Mouse (Mus musculus): ENCODE measurements around the gene Zmym2. TPM values are rescaled to one million over a fixed set of nuclear protein-coding genes. Genes with fewer than 3 reads are reported as not detected.

The Zmym2 gene
- polyA plus RNA-seq, 1 experiment from 2014 or later, result 59.9 TPM

GRCm38 (mm10) chr14:56896521-56896920, 10.1 kb downstream of the Zmym2 start:
- no peaks in the 10 kb centered on the region for H3K4me1 ChIP-seq (ENCODE audit: control insufficient read depth, insufficient read depth, low read length)
- no peak overlapping the region for H3K27ac ChIP-seq (ENCODE audit: low read depth, low read length)
- no peak for ATAC-seq (ENCODE audit: low read depth)
- H3K9ac ChIP-seq (replicated peaks; ENCODE audit: low read depth, low read length), result no peak overlapping the region
- no peaks in the 10 kb centered on the region for H3K27me3 ChIP-seq (ENCODE audit: control insufficient read depth, insufficient read depth, low read length)
- H3K9me3 ChIP-seq (ENCODE audit: control insufficient read depth, low read length), result no peaks in the 10 kb centered on the region; the same call in 1 of the 2 replicates
- H3K4me3 ChIP-seq (ENCODE audit: low read depth, low read length), result no peak overlapping the region
- 96% methylated on average over 1 of the region's 1 CpGs for WGBS
- H3K4me2 ChIP-seq (ENCODE audit: low read depth, low read length), result no peak overlapping the region
- H3K36me3 ChIP-seq (ENCODE audit: control insufficient read depth, insufficient read depth, low read length), result no peaks in the 10 kb centered on the region

GRCm38 (mm10) chr14:56897475-56897874, 11.0 kb downstream of the Zmym2 start:
- no peak overlapping the region for H3K4me3 ChIP-seq (ENCODE audit: low read depth, low read length)
- no peak for ATAC-seq (ENCODE audit: low read depth)
- H3K27ac ChIP-seq (ENCODE audit: low read depth, low read length), result no peak overlapping the region
- H3K4me2 ChIP-seq (ENCODE audit: low read depth, low read length), result no peak overlapping the region
- 93% methylated on average over 2 of the region's 2 CpGs for WGBS
- no peaks in the 10 kb centered on the region; the same call in 1 of the 2 replicates for H3K9me3 ChIP-seq (ENCODE audit: control insufficient read depth, low read length)
- H3K27me3 ChIP-seq (ENCODE audit: control insufficient read depth, insufficient read depth, low read length), result no peaks in the 10 kb centered on the region
- no peaks in the 10 kb centered on the region for H3K36me3 ChIP-seq (ENCODE audit: control insufficient read depth, insufficient read depth, low read length)
- no peaks in the 10 kb centered on the region for H3K4me1 ChIP-seq (ENCODE audit: control insufficient read depth, insufficient read depth, low read length)
- H3K9ac ChIP-seq (replicated peaks; ENCODE audit: low read depth, low read length), result no peak overlapping the region

GRCm38 (mm10) chr14:56899656-56900055, 13.2 kb downstream of the Zmym2 start:
- ATAC-seq (ENCODE audit: low read depth), result no peak

GRCm38 (mm10) chr14:56903039-56903438, 16.6 kb downstream of the Zmym2 start:
- peaks cover 7% of the 10 kb centered on the region for H3K36me3 ChIP-seq (ENCODE audit: control insufficient read depth, insufficient read depth, low read length)
- H3K4me1 ChIP-seq (ENCODE audit: control insufficient read depth, insufficient read depth, low read length), result no peaks in the 10 kb centered on the region
- H3K27ac ChIP-seq (ENCODE audit: low read depth, low read length), result no peak overlapping the region
- no peak for ATAC-seq (ENCODE audit: low read depth)
- H3K4me3 ChIP-seq (ENCODE audit: low read depth, low read length), result no peak overlapping the region
- no peaks in the 10 kb centered on the region; the same call in 1 of the 2 replicates for H3K9me3 ChIP-seq (ENCODE audit: control insufficient read depth, low read length)
- no peaks in the 10 kb centered on the region for H3K27me3 ChIP-seq (ENCODE audit: control insufficient read depth, insufficient read depth, low read length)
- no peak overlapping the region for H3K9ac ChIP-seq (replicated peaks; ENCODE audit: low read depth, low read length)
- WGBS, result 95% methylated on average over 6 of the region's 6 CpGs
- H3K4me2 ChIP-seq (ENCODE audit: low read depth, low read length), result no peak overlapping the region

More at GRCm38 (mm10) chr14:56899656-56900055, 13.2 kb downstream of the Zmym2 start:
- no peak overlapping the region for H3K4me3 ChIP-seq (ENCODE audit: low read depth, low read length)
- H3K9me3 ChIP-seq (ENCODE audit: control insufficient read depth, low read length), result no peaks in the 10 kb centered on the region; the same call in 1 of the 2 replicates
- peaks cover 7% of the 10 kb centered on the region for H3K36me3 ChIP-seq (ENCODE audit: control insufficient read depth, insufficient read depth, low read length)
- no peak overlapping the region for H3K9ac ChIP-seq (replicated peaks; ENCODE audit: low read depth, low read length)
- no peaks in the 10 kb centered on the region for H3K4me1 ChIP-seq (ENCODE audit: control insufficient read depth, insufficient read depth, low read length)
- H3K27ac ChIP-seq (ENCODE audit: low read depth, low read length), result no peak overlapping the region
- H3K27me3 ChIP-seq (ENCODE audit: control insufficient read depth, insufficient read depth, low read length), result no peaks in the 10 kb centered on the region
- H3K4me2 ChIP-seq (ENCODE audit: low read depth, low read length), result no peak overlapping the region

- H3K4me3 ChIP-seq (ENCODE audit: low read depth, low read length), result no peak overlapping the region
- ATAC-seq (ENCODE audit: low read depth), result no peak
- peaks cover 7% of the 10 kb centered on the region for H3K36me3 ChIP-seq (ENCODE audit: control insufficient read depth, insufficient read depth, low read length)
- H3K4me2 ChIP-seq (ENCODE audit: low read depth, low read length), result no peak overlapping the region
- 98% methylated on average over 1 of the region's 1 CpGs for WGBS
- H3K9me3 ChIP-seq (ENCODE audit: control insufficient read depth, low read length), result no peaks in the 10 kb centered on the region
- no peak overlapping the region for H3K9ac ChIP-seq (replicated peaks; ENCODE audit: low read depth, low read length)
- H3K27me3 ChIP-seq (ENCODE audit: control insufficient read depth, insufficient read depth, low read length), result no peaks in the 10 kb centered on the region
- H3K4me1 ChIP-seq (ENCODE audit: control insufficient read depth, insufficient read depth, low read length), result no peaks in the 10 kb centered on the region
- no peak overlapping the region for H3K27ac ChIP-seq (ENCODE audit: low read depth, low read length)
Observed at GRCm38 (mm10) chr14:56905696-56906095, 19.2 kb downstream of the Zmym2 start.

GRCm38 (mm10) chr14:56918532-56918931, 32.1 kb downstream of the Zmym2 start:
- 81% methylated on average over 3 of the region's 3 CpGs for WGBS

GRCm38 (mm10) chr14:56935481-56935880, 49.0 kb downstream of the Zmym2 start:
- H3K4me1 ChIP-seq (ENCODE audit: control insufficient read depth, insufficient read depth, low read length), result no peaks in the 10 kb centered on the region
- no peaks in the 10 kb centered on the region for H3K9me3 ChIP-seq (ENCODE audit: control insufficient read depth, low read length)
- 93% methylated on average over 6 of the region's 6 CpGs for WGBS
- H3K4me2 ChIP-seq (ENCODE audit: low read depth, low read length), result no peak overlapping the region
- no peaks in the 10 kb centered on the region for H3K27me3 ChIP-seq (ENCODE audit: control insufficient read depth, insufficient read depth, low read length)
- no peak overlapping the region for H3K4me3 ChIP-seq (ENCODE audit: low read depth, low read length)
- H3K9ac ChIP-seq (replicated peaks; ENCODE audit: low read depth, low read length), result no peak overlapping the region
- H3K27ac ChIP-seq (ENCODE audit: low read depth, low read length), result no peak overlapping the region
- peaks cover 22% of the 10 kb centered on the region for H3K36me3 ChIP-seq (ENCODE audit: control insufficient read depth, insufficient read depth, low read length)
- no peak for ATAC-seq (ENCODE audit: low read depth)

More at GRCm38 (mm10) chr14:56918532-56918931, 32.1 kb downstream of the Zmym2 start:
- Histone ChIP-seq H3K9ac (replicated peaks; ENCODE audit: low read depth, low read length) (no peak overlapping the region), H3K4me2 (ENCODE audit: low read depth, low read length) (no peak overlapping the region), H3K27ac (ENCODE audit: low read depth, low read length) (no peak overlapping the region), H3K4me3 (ENCODE audit: low read depth, low read length) (no peak overlapping the region), H3K36me3 (ENCODE audit: control insufficient read depth, insufficient read depth, low read length) (peaks cover 20% of the 10 kb centered on the region), H3K4me1 (ENCODE audit: control insufficient read depth, insufficient read depth, low read length) (no peaks in the 10 kb centered on the region), H3K9me3 (ENCODE audit: control insufficient read depth, low read length) (no peaks in the 10 kb centered on the region), H3K27me3 (ENCODE audit: control insufficient read depth, insufficient read depth, low read length) (no peaks in the 10 kb centered on the region)
- ATAC-seq (ENCODE audit: low read depth), result no peak

- Histone ChIP-seq H3K9ac (replicated peaks; ENCODE audit: low read depth, low read length) (no peak overlapping the region), H3K4me3 (ENCODE audit: low read depth, low read length) (no peak overlapping the region), H3K36me3 (ENCODE audit: control insufficient read depth, insufficient read depth, low read length) (peaks cover 29% of the 10 kb centered on the region), H3K9me3 (ENCODE audit: control insufficient read depth, low read length) (no peaks in the 10 kb centered on the region), H3K27me3 (ENCODE audit: control insufficient read depth, insufficient read depth, low read length) (no peaks in the 10 kb centered on the region), H3K27ac (ENCODE audit: low read depth, low read length) (no peak overlapping the region), H3K4me1 (ENCODE audit: control insufficient read depth, insufficient read depth, low read length) (no peaks in the 10 kb centered on the region), H3K4me2 (ENCODE audit: low read depth, low read length) (no peak overlapping the region)
- WGBS, result 98% methylated on average over 1 of the region's 1 CpGs
- ATAC-seq (ENCODE audit: low read depth), result no peak
Observed at GRCm38 (mm10) chr14:56939903-56940302, 53.5 kb downstream of the Zmym2 start.

GRCm38 (mm10) chr14:56952928-56953327, 66.5 kb downstream of the Zmym2 start:
- Histone ChIP-seq H3K4me2 (ENCODE audit: low read depth, low read length) (no peak overlapping the region), H3K4me3 (ENCODE audit: low read depth, low read length) (no peak overlapping the region), H3K4me1 (ENCODE audit: control insufficient read depth, insufficient read depth, low read length) (no peaks in the 10 kb centered on the region), H3K9me3 (ENCODE audit: control insufficient read depth, low read length) (no peaks in the 10 kb centered on the region), H3K9ac (replicated peaks; ENCODE audit: low read depth, low read length) (no peak overlapping the region), H3K36me3 (ENCODE audit: control insufficient read depth, insufficient read depth, low read length) (peaks cover 44% of the 10 kb centered on the region), H3K27me3 (ENCODE audit: control insufficient read depth, insufficient read depth, low read length) (no peaks in the 10 kb centered on the region), H3K27ac (ENCODE audit: low read depth, low read length) (no peak overlapping the region)
- ATAC-seq (ENCODE audit: low read depth), result 0 out of 2 replicates have a peak, but pooled peaks have one; percentile 49
- 94% methylated on average over 4 of the region's 4 CpGs for WGBS
